Mouse (Mus musculus) liver, embryonic 15.5 days (tissue): Measurements from ENCODE around the gene Mymx. TPM values are rescaled to one million over a fixed set of nuclear protein-coding genes. Genes with fewer than 3 reads are reported as not detected.

Experiments
- ATAC-seq: fragments of 200-750 bp; cut with Nextera tagmentation; 2 replicates; pipeline ENCODE4 v1.8.0; 2017; ENCODE audit warnings: moderate number of reproducible peaks, mild to moderate bottlenecking, moderate library complexity; ENCODE audit not compliant: insufficient read depth
- H3K27ac ChIP-seq: fragments of 300-500 bp; sonication (generic); replicated peaks from 2 replicates; pipeline ENCODE4 v1.5.1; 2015; ENCODE audit warnings: mild to moderate bottlenecking, inconsistent platforms
- H3K27me3 ChIP-seq: fragments of 300-500 bp; sonication (generic); 2 replicates; pipeline ENCODE4 v1.6.1; 2015; ENCODE audit warnings: mild to moderate bottlenecking, inconsistent platforms
- H3K36me3 ChIP-seq: fragments of 300-500 bp; sonication (generic); replicated peaks from 2 replicates; pipeline ENCODE4 v1.6.1; 2015; ENCODE audit warnings: moderate library complexity, mild to moderate bottlenecking, inconsistent platforms
- H3K4me1 ChIP-seq: fragments of 300-500 bp; sonication (generic); replicated peaks from 2 replicates; pipeline ENCODE4 v1.6.1; 2015; ENCODE audit warnings: inconsistent platforms
- H3K4me2 ChIP-seq: fragments of 300-500 bp; sonication (generic); 2 replicates; pipeline ENCODE4 v1.6.1; 2015; ENCODE audit warnings: moderate library complexity, mild to moderate bottlenecking, inconsistent platforms
- H3K4me3 ChIP-seq: fragments of 300-500 bp; sonication (generic); replicated peaks from 2 replicates; pipeline ENCODE4 v1.5.1; 2015; ENCODE audit warnings: mild to moderate bottlenecking, inconsistent platforms
- H3K9ac ChIP-seq: fragments of 300-500 bp; sonication (generic); 2 replicates; pipeline ENCODE4 v1.6.1; 2015; ENCODE audit warnings: moderate library complexity, mild to moderate bottlenecking, inconsistent platforms
- H3K9me3 ChIP-seq: fragments of 300-500 bp; sonication (generic); replicated peaks from 2 replicates; pipeline ENCODE4 v1.6.1; 2016; ENCODE audit warnings: inconsistent platforms
- WGBS: fragments of 180-500 bp; shearing (Covaris S2); methylation state at CpG from one replicate; pipeline ENCODE4 v1.1.7; 2015; ENCODE audit warnings: mixed read lengths; ENCODE audit not compliant: insufficient replicate concordance; 5-methylcytosine and 5-hydroxymethylcytosine counted together
- polyA plus RNA-seq: library from polyadenylated mRNA; unstranded; fragments of >200 nt; fragmentation: Nextera tagmentation; extraction: Ambion mirVana; gene quantifications from 2 replicates; pipeline ENCODE4 v1.2.1, GENCODE M21; 2015

Gene Mymx
- polyA plus RNA-seq, 1 experiment from 2014 or later = 1.1 TPM

DNA sequence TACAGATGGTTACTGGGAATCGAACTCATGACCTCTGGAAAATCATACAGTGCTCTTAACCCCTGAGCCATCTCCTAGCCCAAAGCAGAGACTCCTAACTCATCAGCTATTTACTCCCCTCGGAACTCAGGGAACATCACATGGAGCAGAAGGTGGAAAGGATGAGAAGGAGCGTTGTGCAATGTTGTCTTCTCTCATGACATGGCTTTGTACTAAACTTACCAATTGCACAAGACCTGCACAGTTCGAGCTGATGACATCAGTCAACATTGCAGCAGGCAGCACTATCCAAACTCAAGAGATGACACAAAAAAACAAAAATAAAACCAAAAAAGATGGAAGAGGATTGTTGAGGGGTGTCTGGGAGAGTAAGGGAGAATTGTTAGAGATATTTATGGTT lies 6.5 kb upstream of the Mymx start:
- Histone ChIP-seq H3K4me1 (peaks cover 32% of the 10 kb centered on the region), H3K9me3 (no peaks in the 10 kb centered on the region), H3K9ac (no peak overlapping the region), H3K36me3 (no peaks in the 10 kb centered on the region), H3K4me3 (no peak overlapping the region), H3K27ac (no peak overlapping the region), H3K4me2 (no peak overlapping the region), H3K27me3 (no peaks in the 10 kb centered on the region)
- WGBS = 70% methylated on average over 4 of the region's 4 CpGs
- ATAC-seq = peak; percentile 32

DNA sequence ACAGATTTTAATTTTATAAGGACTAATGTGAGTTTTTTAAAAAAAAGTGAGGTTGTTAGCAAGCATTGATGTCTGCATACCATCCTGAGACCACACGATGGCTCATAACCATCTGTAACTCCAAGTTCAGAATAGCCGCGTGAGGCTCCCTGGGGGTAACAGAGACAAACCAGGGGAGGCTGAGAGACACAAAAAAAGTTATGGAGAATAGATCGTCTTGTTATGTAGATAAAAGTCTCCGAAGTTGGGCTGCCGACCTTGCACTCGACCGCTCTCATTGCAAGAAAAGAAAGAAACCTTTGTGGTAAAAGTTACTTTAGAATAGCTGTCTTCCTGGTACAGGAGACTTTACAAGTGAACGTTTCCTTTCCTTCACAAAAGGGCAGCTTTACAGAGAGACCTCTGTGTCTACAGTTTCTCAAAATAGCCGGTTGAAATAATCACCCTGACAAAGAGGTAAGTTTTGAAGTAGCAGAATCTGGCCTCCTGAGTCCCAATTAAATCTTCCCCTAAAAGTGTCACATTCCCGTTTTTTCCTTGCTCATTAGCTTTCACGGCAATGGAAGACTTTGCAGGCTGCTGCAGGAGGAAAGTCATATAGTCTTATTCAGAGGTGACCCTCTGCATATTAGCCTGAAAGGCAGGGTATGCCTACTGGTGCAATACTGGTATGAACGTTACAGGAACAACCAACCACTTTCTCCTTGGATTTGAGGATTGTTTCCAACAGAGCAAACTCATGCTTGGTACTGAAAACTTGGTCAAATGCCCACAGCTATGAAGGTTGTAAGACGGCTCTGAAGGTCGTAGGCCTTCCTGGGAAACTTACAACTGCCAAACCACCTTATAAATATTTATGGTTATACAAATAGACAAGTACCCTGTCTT lies 5.3 kb upstream of the Mymx start:
- Histone ChIP-seq H3K36me3 (no peaks in the 10 kb centered on the region), H3K9me3 (no peaks in the 10 kb centered on the region), H3K27me3 (no peaks in the 10 kb centered on the region), H3K4me3 (no peak overlapping the region), H3K9ac (no peak overlapping the region), H3K4me2 (no peak overlapping the region), H3K27ac (no peak overlapping the region), H3K4me1 (peaks cover 26% of the 10 kb centered on the region)
- no peak for ATAC-seq
- WGBS = 72% methylated on average over 15 of the region's 15 CpGs

DNA sequence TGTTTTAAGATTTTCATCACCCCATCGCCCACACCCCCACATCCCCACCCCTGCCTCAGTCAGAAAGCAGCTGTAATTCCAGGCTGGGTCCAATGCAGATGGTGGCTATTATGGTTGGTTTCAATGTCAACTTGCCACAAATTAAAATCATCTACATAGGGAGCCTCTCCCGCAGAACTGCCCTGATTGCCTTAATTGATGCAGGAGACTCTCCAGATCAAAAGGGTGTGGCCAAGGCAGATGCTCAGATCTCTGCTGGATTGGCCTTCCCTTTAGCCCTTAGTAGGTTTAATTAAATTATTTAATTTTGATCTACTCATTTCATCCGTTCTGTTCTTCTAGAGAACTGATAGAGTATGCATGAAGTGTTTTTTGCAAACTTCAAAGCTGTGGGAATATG lies 1.1 kb upstream of the Mymx start:
- Histone ChIP-seq H3K9ac (no peak overlapping the region), H3K27ac (no peak overlapping the region), H3K27me3 (peaks cover 9% of the 10 kb centered on the region; the same call in 1 of the 2 replicates), H3K4me1 (peaks cover 48% of the 10 kb centered on the region), H3K9me3 (no peaks in the 10 kb centered on the region), H3K36me3 (no peaks in the 10 kb centered on the region), H3K4me3 (no peak overlapping the region), H3K4me2 (no peak overlapping the region)
- WGBS = 67% methylated on average over 3 of the region's 3 CpGs
- no peak for ATAC-seq

DNA sequence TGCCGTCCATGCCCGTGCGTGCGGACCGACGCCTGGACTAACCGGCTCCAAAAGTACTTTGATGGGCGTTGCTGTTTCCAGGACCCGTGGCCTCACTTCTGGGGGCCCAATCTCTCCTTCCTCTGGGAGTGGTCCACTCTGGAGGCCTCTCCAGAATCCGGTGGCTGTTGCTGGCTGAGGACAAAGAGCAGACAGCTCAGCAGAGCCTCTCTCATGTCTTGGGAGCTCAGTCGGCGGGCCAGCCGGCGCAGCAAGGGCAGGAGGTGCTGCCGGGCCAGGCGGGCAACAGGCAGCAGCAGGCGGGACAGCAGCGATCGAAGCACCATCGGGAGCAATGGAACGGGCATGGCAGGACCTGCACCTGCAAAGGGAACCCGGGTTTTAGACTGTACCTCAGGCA lies 577 bp downstream of the Mymx start:
- Histone ChIP-seq H3K27me3 (peaks cover 9% of the 10 kb centered on the region; the same call in 1 of the 2 replicates), H3K9ac (no peak overlapping the region), H3K36me3 (no peaks in the 10 kb centered on the region), H3K27ac (no peak overlapping the region; the same call in 1 of the 2 replicates), H3K4me3 (peak overlapping the region; percentile 12; the same call in 1 of the 2 replicates), H3K4me2 (peak overlapping the region; percentile 50), H3K9me3 (no peaks in the 10 kb centered on the region), H3K4me1 (peaks cover 62% of the 10 kb centered on the region)
- ATAC-seq = no peak
- 41% methylated on average over 22 of the region's 22 CpGs for WGBS

DNA sequence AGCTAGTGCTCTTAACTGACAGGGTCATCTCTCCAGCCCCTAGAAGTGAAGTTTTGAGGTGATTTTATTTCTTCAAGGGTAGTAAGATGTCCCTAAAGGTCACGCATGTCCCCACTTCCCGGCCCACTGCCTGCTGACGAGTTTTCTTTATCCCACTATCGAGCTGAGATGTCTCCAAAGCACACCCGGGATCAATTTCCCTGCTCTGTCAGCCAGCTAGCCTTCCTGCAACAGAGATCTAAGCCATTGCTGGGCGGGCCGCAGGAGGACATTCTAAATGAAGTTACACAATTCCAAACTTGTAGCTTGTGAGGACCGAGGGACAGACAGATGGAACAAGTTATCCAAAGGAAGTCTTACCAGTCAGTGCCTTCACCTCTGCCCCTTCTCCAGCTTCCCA lies 1.6 kb downstream of the Mymx start:
- Histone ChIP-seq H3K27ac (no peak overlapping the region), H3K27me3 (peaks cover 9% of the 10 kb centered on the region; the same call in 1 of the 2 replicates), H3K36me3 (no peaks in the 10 kb centered on the region), H3K4me3 (no peak overlapping the region), H3K9me3 (no peaks in the 10 kb centered on the region), H3K9ac (no peak overlapping the region), H3K4me2 (no peak overlapping the region), H3K4me1 (peaks cover 72% of the 10 kb centered on the region)
- no peak for ATAC-seq
- 72% methylated on average over 8 of the region's 8 CpGs for WGBS

DNA sequence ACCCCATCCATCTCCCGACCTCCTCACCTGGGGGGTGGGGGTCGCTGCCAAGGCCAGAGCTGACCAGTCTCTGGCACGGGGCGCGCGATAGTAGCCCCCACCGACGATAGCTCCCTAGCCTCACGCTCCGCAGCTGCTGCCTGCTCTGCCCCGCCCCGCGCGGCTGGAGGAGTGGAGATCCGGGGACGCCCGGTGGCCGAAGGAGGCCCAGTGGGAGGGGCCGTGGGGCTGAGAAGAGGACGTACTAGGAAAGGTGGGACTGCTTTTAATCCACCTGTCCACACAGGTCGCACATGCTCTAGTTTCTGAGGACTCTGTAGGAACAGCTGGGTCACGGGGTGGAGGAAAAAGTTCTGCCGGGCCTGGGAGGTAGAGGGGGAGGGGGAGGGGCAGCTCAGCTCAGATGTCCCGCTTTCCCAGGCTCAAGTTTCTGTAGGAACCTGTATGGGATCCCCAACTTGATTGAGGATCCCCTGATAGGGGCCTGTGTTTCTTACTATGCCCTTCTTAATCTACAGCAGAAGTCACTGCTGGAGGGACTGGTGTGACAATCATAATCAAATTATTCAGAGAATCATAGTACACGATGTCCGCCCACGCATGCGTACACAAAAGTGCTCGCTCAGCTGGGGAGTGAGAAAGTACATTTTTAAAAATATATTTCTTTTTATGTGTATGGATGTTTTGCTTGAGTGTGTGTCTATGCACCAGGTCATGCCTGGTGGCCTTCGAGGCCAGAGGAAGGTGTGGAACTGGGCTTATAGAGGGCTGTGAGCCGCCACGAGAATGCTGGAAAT lies 2.3 kb downstream of the Mymx start, which contains the start of gene Slc29a1:
Slc29a1 (minus strand) TSS at position 161 of the 797 bp plus-strand sequence.
- no peaks in the 10 kb centered on the region for H3K9me3 ChIP-seq
- H3K4me2 ChIP-seq = peak within 1 kb of the TSS; percentile 74
- no peaks in the 10 kb centered on the region for H3K36me3 ChIP-seq
- WGBS = 20% methylated on average over 32 of the region's 32 CpGs
- peak within 1 kb of the TSS; percentile 42 for H3K27ac ChIP-seq
- peak within 1 kb of the TSS; percentile 45 for H3K4me3 ChIP-seq
- peak within 1 kb of the TSS; percentile 41 for H3K9ac ChIP-seq
- peaks cover 9% of the 10 kb centered on the region; the same call in 1 of the 2 replicates for H3K27me3 ChIP-seq
- ATAC-seq = no peak
- peaks cover 79% of the 10 kb centered on the region for H3K4me1 ChIP-seq

DNA sequence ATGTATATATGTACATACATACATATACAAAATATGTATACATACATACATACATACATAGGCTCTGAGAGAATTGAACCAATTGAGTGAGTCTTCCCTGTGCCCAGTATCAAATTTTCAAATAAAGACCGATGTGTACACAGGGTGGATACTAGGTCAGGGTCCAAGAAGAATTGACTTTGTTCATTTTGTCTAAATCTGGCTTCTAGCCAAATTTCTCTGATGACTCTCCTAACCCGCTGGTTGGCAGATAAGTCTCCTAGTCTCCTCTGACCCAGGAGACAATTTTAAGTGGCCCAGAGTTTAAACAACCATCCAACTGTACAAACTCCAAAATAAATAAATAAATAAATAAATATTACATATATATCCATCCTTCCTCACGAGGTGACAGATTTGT lies 3.0 kb downstream of the Mymx start:
- H3K36me3 ChIP-seq = no peaks in the 10 kb centered on the region
- no peak for ATAC-seq
- H3K27ac ChIP-seq = peak overlapping the region; percentile 42
- H3K9ac ChIP-seq = peak overlapping the region; percentile 41; the same call in 1 of the 2 replicates
- H3K27me3 ChIP-seq = peaks cover 9% of the 10 kb centered on the region; the same call in 1 of the 2 replicates
- 38% methylated on average over 3 of the region's 3 CpGs for whole genome bisulfite sequencing
- no peaks in the 10 kb centered on the region for H3K9me3 ChIP-seq
- peak overlapping the region; percentile 45 for H3K4me3 ChIP-seq
- H3K4me1 ChIP-seq = peaks cover 83% of the 10 kb centered on the region
- peak overlapping the region; percentile 74 for H3K4me2 ChIP-seq

DNA sequence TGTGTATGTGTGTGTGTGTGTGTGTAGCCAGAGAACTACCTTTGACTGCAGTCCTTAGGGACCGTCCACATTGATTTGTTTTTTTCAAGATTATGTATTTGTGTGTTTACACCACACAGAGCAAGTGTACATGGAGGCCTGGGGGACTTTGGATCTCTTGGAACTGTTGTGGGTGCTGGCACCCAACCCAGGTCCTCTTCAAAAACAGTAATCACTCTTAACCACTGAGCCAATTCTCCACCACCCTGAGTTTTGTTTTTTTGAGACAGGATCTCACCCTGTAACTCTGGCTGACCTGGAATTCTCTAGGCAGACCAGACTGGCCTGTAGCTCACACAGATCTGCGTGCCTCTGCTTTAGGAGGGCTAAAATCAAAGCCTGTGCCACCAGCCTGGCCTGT lies 3.5 kb downstream of the Mymx start:
- H3K4me2 ChIP-seq = no peak overlapping the region
- H3K4me1 ChIP-seq = peaks cover 87% of the 10 kb centered on the region
- no peak overlapping the region for H3K4me3 ChIP-seq
- peak overlapping the region; percentile 35; the same call in 1 of the 2 replicates for H3K27ac ChIP-seq
- no peaks in the 10 kb centered on the region for H3K9me3 ChIP-seq
- peaks cover 9% of the 10 kb centered on the region; the same call in 1 of the 2 replicates for H3K27me3 ChIP-seq
- ATAC-seq = no peak
- no peaks in the 10 kb centered on the region for H3K36me3 ChIP-seq
- H3K9ac ChIP-seq = no peak overlapping the region
- 76% methylated on average over 2 of the region's 2 CpGs for WGBS

DNA sequence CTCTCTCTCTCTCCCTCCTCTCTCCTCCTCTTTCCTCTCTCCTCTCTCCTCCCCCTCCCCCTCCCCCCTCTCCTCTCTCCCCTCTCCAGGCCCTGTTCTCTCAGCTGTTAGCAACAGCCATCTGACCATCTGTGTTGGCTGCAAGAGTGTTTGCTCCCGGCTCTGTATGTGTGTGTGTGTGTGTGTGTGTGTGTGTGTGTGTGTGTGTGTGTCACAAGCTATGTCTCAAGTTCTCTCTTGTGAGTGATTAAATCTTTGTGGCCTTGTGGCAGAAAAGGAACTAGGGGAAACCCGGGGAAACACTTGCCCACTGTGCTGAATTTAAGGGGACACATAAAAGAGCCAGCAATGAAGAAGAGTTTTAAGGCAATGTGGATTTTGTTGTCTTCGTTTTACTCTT lies 4.1 kb downstream of the Mymx start:
- no peak for ATAC-seq
- no peak overlapping the region for H3K4me3 ChIP-seq
- H3K27me3 ChIP-seq = peaks cover 9% of the 10 kb centered on the region; the same call in 1 of the 2 replicates
- peak overlapping the region; percentile 19; the same call in 1 of the 2 replicates for H3K27ac ChIP-seq
- H3K9ac ChIP-seq = no peak overlapping the region
- H3K4me1 ChIP-seq = peaks cover 93% of the 10 kb centered on the region
- no peaks in the 10 kb centered on the region for H3K36me3 ChIP-seq
- WGBS = 18% methylated on average over 3 of the region's 3 CpGs
- H3K9me3 ChIP-seq = no peaks in the 10 kb centered on the region
- no peak overlapping the region for H3K4me2 ChIP-seq

DNA sequence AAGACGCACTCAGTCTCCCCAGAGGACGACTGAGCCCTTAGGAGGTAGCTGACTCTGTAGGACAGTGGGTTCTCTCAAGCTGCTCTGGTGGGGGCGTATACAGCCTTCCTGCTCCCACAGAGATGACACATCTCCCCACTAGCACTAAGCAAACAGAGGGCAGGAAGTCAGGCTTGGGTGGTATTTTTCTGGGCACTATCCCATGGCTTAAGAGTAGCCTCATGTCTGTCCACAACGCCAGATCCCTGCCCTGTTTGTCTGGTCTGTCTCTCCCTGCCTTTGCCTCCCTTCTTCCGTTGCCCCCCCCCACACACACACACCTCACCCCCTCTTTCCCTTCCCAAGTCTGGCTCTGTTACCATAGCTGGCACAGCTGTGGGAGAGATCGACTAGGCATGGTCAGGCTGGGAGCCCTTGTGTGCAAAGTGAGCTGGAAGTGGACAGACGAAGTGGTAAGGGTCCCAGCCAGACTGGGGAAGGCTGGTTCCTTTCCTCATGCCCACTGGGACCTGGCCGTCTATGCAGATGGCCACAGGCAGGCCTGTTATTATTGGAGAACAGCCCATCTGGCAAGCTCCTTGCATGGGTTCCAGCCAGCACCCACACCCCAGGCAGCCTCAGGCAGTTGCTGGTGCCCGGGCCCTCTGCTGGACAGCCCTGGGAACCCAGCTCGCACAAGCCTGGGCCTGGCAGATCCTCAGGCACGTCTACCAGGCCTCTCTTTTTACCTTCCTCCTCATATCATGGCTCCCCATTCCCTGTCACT lies 5.1 kb downstream of the Mymx start:
- H3K4me2 ChIP-seq = no peak overlapping the region
- no peak overlapping the region for H3K4me3 ChIP-seq
- peaks cover 5% of the 10 kb centered on the region; the same call in 1 of the 2 replicates for H3K27me3 ChIP-seq
- peaks cover 5% of the 10 kb centered on the region; the same call in 1 of the 2 replicates for H3K36me3 ChIP-seq
- WGBS = 39% methylated on average over 11 of the region's 11 CpGs
- H3K9ac ChIP-seq = no peak overlapping the region
- peaks cover 97% of the 10 kb centered on the region for H3K4me1 ChIP-seq
- no peak for ATAC-seq
- H3K9me3 ChIP-seq = no peaks in the 10 kb centered on the region
- H3K27ac ChIP-seq = peak overlapping the region; percentile 94
